In the genomic region with DNA sequence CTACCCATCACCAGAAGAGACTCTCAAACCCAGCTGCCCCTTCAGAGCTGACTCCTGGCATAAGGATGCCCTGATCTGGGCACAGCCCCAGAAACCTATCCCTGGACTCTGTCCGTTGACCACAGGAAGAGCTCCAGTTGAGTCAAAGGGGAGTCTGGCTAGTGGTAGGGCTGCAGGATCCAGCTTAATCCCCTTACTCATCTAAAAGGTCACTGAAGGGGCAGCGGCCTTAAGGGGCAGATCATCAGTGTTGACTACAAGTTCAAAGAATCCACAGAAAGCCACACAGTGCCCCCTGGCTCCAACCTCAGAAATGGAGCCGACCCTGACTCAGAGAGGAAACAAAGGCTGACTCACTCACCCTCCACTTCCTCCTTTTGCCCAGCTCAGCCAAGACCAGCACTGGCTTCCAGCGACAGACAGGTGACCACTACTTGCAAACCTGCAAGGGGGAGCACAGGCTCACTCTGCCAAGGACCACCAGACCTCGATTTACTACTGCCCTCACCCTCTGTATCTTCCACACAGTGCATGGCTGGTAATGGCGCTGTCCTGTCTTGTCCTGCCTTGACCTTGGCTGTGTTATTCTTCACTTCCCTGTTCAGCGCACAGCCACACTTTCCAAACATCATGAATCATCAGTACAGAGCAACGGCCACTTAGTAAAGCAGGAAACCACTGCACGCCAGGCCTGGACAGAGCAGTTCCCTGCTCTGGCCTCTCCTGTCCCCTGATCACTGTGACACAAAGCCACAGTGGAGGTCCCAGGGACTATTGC, we compare ENCODE assay signal across 8 mouse cellular contexts.
DNase-seq lines count a peak whose midpoint lies in the region; ATAC-seq and TF ChIP-seq lines count a peak whose summit lies in the region.

No protein-coding gene starts in this region.

- WGBS in embryonic facial prominence, embryonic 10.5 days, result 55% methylated on average over 9 of the region's 9 CpGs
- 61% methylated on average over 9 of the region's 9 CpGs for WGBS in limb, embryonic 15.5 days

- intact Hi-C loops in heart, postnatal 36 days (cut with DNase I), result loop anchor here (2.0 to 5.0 kb wide), 2 partner anchors 25 to 63 kb away; no protein-coding TSS in a partner anchor

- H3K36me3 ChIP-seq in embryonic facial prominence, embryonic 10.5 days (replicated peaks), result no peaks in the 10 kb centered on the region
- no peaks in the 10 kb centered on the region for H3K36me3 ChIP-seq in limb, embryonic 15.5 days
- H3K36me3 ChIP-seq in myocyte (ENCODE audit: control insufficient read depth, insufficient read depth), result no peaks in the 10 kb centered on the region

- H3K4me2 ChIP-seq in limb, embryonic 15.5 days, result no peak overlapping the region
- H3K4me2 ChIP-seq in myocyte (ENCODE audit: low read depth), result peak overlapping the region; percentile 54

- DNase-seq in ovary, postnatal 36 days (ENCODE audit: low spot score), result peak; percentile 52
- no peak for DNase-seq in ovary, postnatal 14 days (ENCODE audit: low spot score)
- DNase-seq in embryonic facial prominence, embryonic 10.5 days (ENCODE audit: low spot score), result peak; percentile 40
- DNase-seq in heart, postnatal 36 days, result peak; percentile 67 to 82
- peak; percentile 77 for DNase-seq in yolk sac, embryonic 10.5 days (ENCODE audit: low spot score)

- no peaks in the 10 kb centered on the region for H3K79me2 ChIP-seq in myocyte (ENCODE audit: control insufficient read depth, insufficient read depth)

- H3K27me3 ChIP-seq in embryonic facial prominence, embryonic 10.5 days (replicated peaks; ENCODE audit: low read depth, poor library complexity, severe bottlenecking), result no peaks in the 10 kb centered on the region
- no peaks in the 10 kb centered on the region for H3K27me3 ChIP-seq in limb, embryonic 15.5 days
- H3K27me3 ChIP-seq in myocyte (ENCODE audit: control insufficient read depth, insufficient read depth, insufficient read length), result no peaks in the 10 kb centered on the region

- TF ChIP-seq POLR2A in myocyte (IDR thresholded peaks at IDR 0.05; ENCODE audit: insufficient read length, low read depth), result no peak

- no peak overlapping the region for H3K4me3 ChIP-seq in embryonic facial prominence, embryonic 10.5 days
- no peak overlapping the region for H3K4me3 ChIP-seq in limb, embryonic 15.5 days
- H3K4me3 ChIP-seq in myocyte, result no peak overlapping the region

- no peak overlapping the region for H3K9ac ChIP-seq in limb, embryonic 15.5 days

- H3K4me1 ChIP-seq in embryonic facial prominence, embryonic 10.5 days, result peaks cover 55% of the 10 kb centered on the region
- H3K4me1 ChIP-seq in limb, embryonic 15.5 days, result peaks cover 8% of the 10 kb centered on the region

- ATAC-seq in limb, embryonic 15.5 days (ENCODE audit: insufficient number of reproducible peaks, low FRiP score, low TSS enrichment, low read depth), result peak; percentile 20; the same call in 1 of the 2 replicates
- ATAC-seq in inflammation-experienced regulatory T-cells, adult 6 months, result no peak

- H3ac ChIP-seq in myocyte (ENCODE audit: control insufficient read depth, insufficient read length), result no peak overlapping the region

- H3K27ac ChIP-seq in embryonic facial prominence, embryonic 10.5 days (replicated peaks), result peak overlapping the region; percentile 52
- H3K27ac ChIP-seq in limb, embryonic 15.5 days, result peak overlapping the region; percentile 68

- no peaks in the 10 kb centered on the region for H3K9me3 ChIP-seq in embryonic facial prominence, embryonic 10.5 days
- H3K9me3 ChIP-seq in limb, embryonic 15.5 days, result no peaks in the 10 kb centered on the region

TF ChIP-seq in myocyte, 11 proteins besides CTCF, POLR2A, EP300 and RAD21:
- peak in 2 of 3 experiments; percentile 50 to 72 for TF ChIP-seq MYOD1 (IDR thresholded peaks at IDR 0.05; ENCODE audit: control insufficient read depth in 1 of 3, insufficient read length in 2 of 3, low read depth in 2 of 3)
- TF ChIP-seq TCF12 (IDR thresholded peaks at IDR 0.05; ENCODE audit: insufficient read depth, poor library complexity, severe bottlenecking), result peak; percentile 69
- peak in 2 of 3 experiments; percentile 19 to 63 for TF ChIP-seq MYOG (IDR thresholded peaks at IDR 0.05; ENCODE audit: control insufficient read depth in 1 of 3, insufficient read depth in 1 of 3, insufficient read length in 2 of 3, low read depth in 2 of 3)
- TF ChIP-seq CEBPB (IDR thresholded peaks at IDR 0.05; ENCODE audit: insufficient read depth, poor library complexity, severe bottlenecking), result 0 out of 2 replicates have a peak, but pooled peaks have one; percentile 0
- no peak for TF ChIP-seq E2F4 (IDR thresholded peaks at IDR 0.05; ENCODE audit: insufficient read depth)
- no peak for TF ChIP-seq TCF3 (IDR thresholded peaks at IDR 0.05; ENCODE audit: insufficient read length, low read depth)
- TF ChIP-seq SRF (IDR thresholded peaks at IDR 0.05; ENCODE audit: control insufficient read depth, insufficient read length, low read depth), result peak; percentile 55
